8 mouse cellular contexts compared by ENCODE assay signal in the genomic region with DNA sequence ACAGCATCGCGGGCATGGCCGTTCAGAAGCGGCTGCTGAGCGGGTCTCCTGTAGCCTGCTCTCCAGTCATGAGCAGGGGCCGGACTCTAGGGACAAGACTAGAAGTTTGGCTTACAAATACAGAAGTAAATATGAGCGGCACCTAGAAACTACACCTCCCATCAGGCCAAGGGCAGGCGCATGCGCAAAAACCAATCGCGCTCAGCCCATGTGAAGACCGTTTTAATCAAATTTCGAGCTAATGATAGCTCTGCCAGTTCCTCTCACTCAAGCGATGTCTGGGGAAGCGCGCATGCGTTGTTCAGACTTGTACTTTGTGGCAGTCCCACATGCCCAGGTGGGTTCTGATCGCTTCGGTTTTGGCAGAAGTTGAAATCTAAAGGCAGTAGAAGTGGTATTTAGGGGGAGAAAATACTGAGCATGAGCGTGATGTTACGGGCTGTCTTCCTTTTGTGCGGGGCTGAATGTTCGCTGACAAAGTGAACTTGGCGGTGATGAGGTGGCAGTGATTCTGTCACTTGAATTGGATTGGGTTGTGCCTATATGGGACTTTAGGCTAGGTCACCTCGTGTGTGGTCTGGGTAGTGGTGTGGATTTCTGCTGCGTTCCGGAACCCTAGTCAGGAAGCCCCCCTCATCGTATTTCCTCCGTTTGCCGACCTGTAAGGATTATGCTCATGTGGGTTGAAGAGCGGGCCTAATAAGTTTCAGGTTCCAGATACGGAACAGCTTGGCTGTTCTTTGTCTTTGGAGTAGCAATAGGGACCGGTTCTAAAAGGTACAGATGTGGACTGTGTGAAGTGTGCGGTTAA. TPM values are rescaled to one million over a fixed set of nuclear protein-coding genes. Genes with fewer than 3 reads are reported as not detected.
A peak's percentile ranks its signal among the peaks of the same experiment; 100 is the strongest.
DNase-seq lines count a peak whose midpoint lies in the region; ATAC-seq and TF ChIP-seq lines count a peak whose summit lies in the region.

Arsk (minus strand) TSS at position 168 of the 811 bp plus-strand sequence.
Ttc37 (plus strand) TSS at position 242 of the 811 bp plus-strand sequence.

- intact Hi-C loops in heart, postnatal 10 days (cut with DNase I), result loop anchor here (2.0 to 5.0 kb wide), 2 partner anchors 80 to 156 kb away; partner anchors contain the start of genes Rfesd and Rhobtb3

- H3K27ac ChIP-seq in ES-Bruce4 (ENCODE audit: insufficient read depth, low read length), result peak within 1 kb of the TSS; percentile 28; the same call in 1 of the 2 replicates
- H3K27ac ChIP-seq in forebrain, embryonic 13.5 days, result peak within 1 kb of the TSS; percentile 65
- H3K27ac ChIP-seq in liver, postnatal 0 days (ENCODE audit: low read depth), result peak within 1 kb of the TSS; percentile 88
- H3K27ac ChIP-seq in neural tube, embryonic 14.5 days (ENCODE audit: low read depth, low read length), result peak within 1 kb of the TSS; percentile 46

- H3K4me1 ChIP-seq in ES-Bruce4 (ENCODE audit: control insufficient read depth, insufficient read depth, low read length), result no peaks in the 10 kb centered on the region
- H3K4me1 ChIP-seq in forebrain, embryonic 13.5 days, result peaks cover 10% of the 10 kb centered on the region
- peaks cover 3% of the 10 kb centered on the region; the same call in 1 of the 2 replicates for H3K4me1 ChIP-seq in liver, postnatal 0 days (ENCODE audit: insufficient read depth)
- peaks cover 4% of the 10 kb centered on the region; the same call in 1 of the 2 replicates for H3K4me1 ChIP-seq in neural tube, embryonic 14.5 days (ENCODE audit: control insufficient read depth, insufficient read depth, low read length)

- H3K9me3 ChIP-seq in ES-Bruce4 (replicated peaks; ENCODE audit: control insufficient read depth, insufficient read depth, low read length, poor library complexity, severe bottlenecking), result no peaks in the 10 kb centered on the region
- no peaks in the 10 kb centered on the region for H3K9me3 ChIP-seq in forebrain, embryonic 13.5 days (replicated peaks)
- H3K9me3 ChIP-seq in liver, postnatal 0 days (ENCODE audit: low read length), result no peaks in the 10 kb centered on the region
- H3K9me3 ChIP-seq in neural tube, embryonic 14.5 days (ENCODE audit: control insufficient read depth, low read length), result no peaks in the 10 kb centered on the region

- no peaks in the 10 kb centered on the region for H3K27me3 ChIP-seq in ES-Bruce4 (ENCODE audit: control insufficient read depth, insufficient read depth, low read length, poor library complexity, severe bottlenecking)
- no peaks in the 10 kb centered on the region for H3K27me3 ChIP-seq in forebrain, embryonic 13.5 days
- no peaks in the 10 kb centered on the region for H3K27me3 ChIP-seq in liver, postnatal 0 days (ENCODE audit: insufficient read depth, low read length)
- no peaks in the 10 kb centered on the region for H3K27me3 ChIP-seq in neural tube, embryonic 14.5 days (ENCODE audit: control insufficient read depth, insufficient read depth, low read length)

- no peak for TF ChIP-seq EP300 in ES-Bruce4 (IDR thresholded peaks at IDR 0.05; ENCODE audit: insufficient read depth, low read depth, low read length)
- no peak for TF ChIP-seq EP300 in liver, postnatal 0 days (IDR thresholded peaks at IDR 0.05; ENCODE audit: low read depth)

- TF ChIP-seq POLR2A in ES-Bruce4 (IDR thresholded peaks at IDR 0.05; ENCODE audit: insufficient read depth, low read length), result peak; percentile 55

- no peaks in the 10 kb centered on the region for H3K36me3 ChIP-seq in ES-Bruce4 (ENCODE audit: control insufficient read depth, insufficient read depth, low read length, poor library complexity, severe bottlenecking)
- H3K36me3 ChIP-seq in forebrain, embryonic 13.5 days (ENCODE audit: poor library complexity, severe bottlenecking), result peaks cover 5% of the 10 kb centered on the region; the same call in 1 of the 2 replicates
- 0 out of 2 replicates have a peak, but pooled peaks cover 2% of the 10 kb centered on the region for H3K36me3 ChIP-seq in liver, postnatal 0 days (replicated peaks; ENCODE audit: insufficient read depth, low read length)
- no peaks in the 10 kb centered on the region for H3K36me3 ChIP-seq in neural tube, embryonic 14.5 days (ENCODE audit: control insufficient read depth, insufficient read depth, low read length)

- peak within 1 kb of the TSS; percentile 98 for H3K4me3 ChIP-seq in ES-Bruce4 (ENCODE audit: low read depth, low read length)
- H3K4me3 ChIP-seq in forebrain, embryonic 13.5 days, result peak within 1 kb of the TSS; percentile 66
- peak within 1 kb of the TSS; percentile 73 for H3K4me3 ChIP-seq in liver, postnatal 0 days (ENCODE audit: low read depth, low read length)
- H3K4me3 ChIP-seq in neural tube, embryonic 14.5 days (ENCODE audit: low read depth, low read length), result peak within 1 kb of the TSS; percentile 66

- H3K4me2 ChIP-seq in forebrain, embryonic 13.5 days, result peak within 1 kb of the TSS; percentile 75
- H3K4me2 ChIP-seq in liver, postnatal 0 days (ENCODE audit: low read depth, low read length), result peak within 1 kb of the TSS; percentile 81
- H3K4me2 ChIP-seq in neural tube, embryonic 14.5 days (ENCODE audit: low read depth, low read length), result peak within 1 kb of the TSS; percentile 66

- TF ChIP-seq CTCF in ES-Bruce4 (IDR thresholded peaks at IDR 0.05; ENCODE audit: low read depth, low read length), result no peak
- TF ChIP-seq CTCF in liver, postnatal 0 days (IDR thresholded peaks at IDR 0.05; ENCODE audit: low read depth), result no peak

- under 1% methylated on average over 34 of the region's 34 CpGs for WGBS in forebrain, embryonic 13.5 days
- under 1% methylated on average over 34 of the region's 34 CpGs for WGBS in large intestine, adult 2 months
- WGBS in liver, postnatal 0 days (ENCODE audit: insufficient replicate concordance), result under 1% methylated on average over 34 of the region's 34 CpGs
- WGBS in neural tube, embryonic 14.5 days, result under 1% methylated on average over 34 of the region's 34 CpGs

- peak; percentile 97 for ATAC-seq in cerebellum, adult (ENCODE audit: insufficient number of reproducible peaks, low FRiP score, low TSS enrichment)
- peak; percentile 97 for ATAC-seq in forebrain, embryonic 13.5 days
- peak; percentile 96 for ATAC-seq in liver, postnatal 0 days
- peak; percentile 97 for ATAC-seq in neural tube, embryonic 14.5 days (ENCODE audit: low read depth)

- H3K9ac ChIP-seq in ES-Bruce4 (ENCODE audit: low read depth, poor library complexity, severe bottlenecking), result peak within 1 kb of the TSS; percentile 79
- H3K9ac ChIP-seq in forebrain, embryonic 13.5 days, result peak within 1 kb of the TSS; percentile 73
- peak within 1 kb of the TSS; percentile 62 for H3K9ac ChIP-seq in liver, postnatal 0 days (replicated peaks)
- peak within 1 kb of the TSS; percentile 51 for H3K9ac ChIP-seq in neural tube, embryonic 14.5 days (replicated peaks; ENCODE audit: low read depth, low read length)

- peak; percentile 95 to 96 for DNase-seq in heart, postnatal 10 days
- DNase-seq in large intestine, adult 2 months (ENCODE audit: low read depth, low spot score), result peak; percentile 82
- peak; percentile 93 for DNase-seq in liver, postnatal 0 days
- peak; percentile 93 for DNase-seq in testis, postnatal 10 days (ENCODE audit: low spot score)

RNA-seq across cellular contexts. Expression of gene Arsk, which starts in this region (rescaled TPM):
- polyA plus RNA-seq in ES-Bruce4 (2011; ENCODE audit: insufficient read depth, insufficient read length, low read depth, missing spikeins), result 5.4 and 9.9 TPM in 2 replicates
- 4.2 and 6.0 TPM in 2 replicates for polyA plus RNA-seq in forebrain, embryonic 13.5 days (2015; fragmentation: Nextera tagmentation; extraction: Ambion mirVana)
- total RNA-seq in heart, postnatal 10 days (2021), result 1 to 10 TPM; 3.9 to 4.3 TPM
- polyA plus RNA-seq in large intestine, adult 2 months (2012; rRNA removed), result 1.5 and 2.5 TPM in 2 replicates
- polyA plus RNA-seq in liver, postnatal 0 days (2015; fragmentation: Nextera tagmentation; extraction: Ambion mirVana), result 3.2 and 4.4 TPM in 2 replicates
- 5.4 and 6.9 TPM in 2 replicates for polyA plus RNA-seq in neural tube, embryonic 14.5 days (2014; fragmentation: Nextera tagmentation; extraction: Ambion mirVana)

RNA-seq across cellular contexts. Expression of gene Ttc37, which starts in this region (rescaled TPM):
- polyA plus RNA-seq in ES-Bruce4 (2011; ENCODE audit: insufficient read depth, insufficient read length, low read depth, missing spikeins), result 29.2 and 30.0 TPM in 2 replicates
- 9.6 and 10.4 TPM in 2 replicates for polyA plus RNA-seq in forebrain, embryonic 13.5 days (2015; fragmentation: Nextera tagmentation; extraction: Ambion mirVana)
- 10 to 100 TPM; 14.9 to 15.4 TPM for total RNA-seq in heart, postnatal 10 days (2021)
- 6.3 and 6.4 TPM in 2 replicates for polyA plus RNA-seq in large intestine, adult 2 months (2012; rRNA removed)
- 3.4 and 3.5 TPM in 2 replicates for polyA plus RNA-seq in liver, postnatal 0 days (2015; fragmentation: Nextera tagmentation; extraction: Ambion mirVana)
- 17.2 and 17.9 TPM in 2 replicates for polyA plus RNA-seq in neural tube, embryonic 14.5 days (2014; fragmentation: Nextera tagmentation; extraction: Ambion mirVana)

Comparison
In these comparisons a context has a peak if more than half of its experiments do, and no peak if none do; other contexts are left out.
1. Peak in every context shown above with its lines: DNase-seq, ATAC-seq, H3K4me3 ChIP-seq and H3K27ac ChIP-seq.
2. H3K27ac ChIP-seq: peak in every context shown above with its lines; median percentile 88 in liver, postnatal 0 days; 65 in forebrain, embryonic 13.5 days; 46 in neural tube, embryonic 14.5 days; 28 in ES-Bruce4.